Mouse (Mus musculus) retina, embryonic 14.5 days (tissue): ENCODE measurements at regions not wholly inside any gene's neighbourhood (a gene's known extent, or its start where the extent isn't known, plus 50 kb on each side); places are given as distances from the start of the nearest gene placed in this dataset.

Experiments
- DNase-seq: peaks from one replicate; pipeline ENCODE4 v3.0.0-alpha.2; 2015; ENCODE audit warnings: low spot score

GRCm38 (mm10) chr19:14670078-14670820 lies 72.4 kb upstream of the Tle4 start:
- no peak for DNase-seq

GRCm38 (mm10) chr19:14668512-14669181 lies 70.8 kb upstream of the Tle4 start:
- DNase-seq: no peak

- no peak for DNase-seq
Measured at GRCm38 (mm10) chr19:14664682-14665417, 67.0 kb upstream of the Tle4 start.

GRCm38 (mm10) chr19:14664096-14664586 lies 66.3 kb upstream of the Tle4 start:
- DNase-seq: no peak

GRCm38 (mm10) chr19:14663350-14663749 lies 65.5 kb upstream of the Tle4 start:
- DNase-seq: no peak

- DNase-seq: no peak
Measured at GRCm38 (mm10) chr19:14659725-14660124, 61.9 kb upstream of the Tle4 start.

- no peak for DNase-seq
Measured at GRCm38 (mm10) chr19:14658479-14658878, 60.6 kb upstream of the Tle4 start.

GRCm38 (mm10) chr19:14656022-14656388 lies 58.2 kb upstream of the Tle4 start:
- DNase-seq: no peak

- DNase-seq: no peak
Measured at GRCm38 (mm10) chr19:14655302-14656021, 57.6 kb upstream of the Tle4 start.
